Mouse (Mus musculus): ENCODE measurements around the gene Tmem254c.
"Not testable (repeated sequence)": the region's sequence is repeated elsewhere in the genome, so short reads cannot be mapped to it uniquely, and the experiment has no call there.

GRCm38 (mm10) chr14:26045007-26045406 is 22.1 kb downstream of the Tmem254c start:
- TF ChIP-seq CTCF (IDR thresholded peaks at IDR 0.05; ENCODE audit: low read depth, low read length); GATA1 (IDR thresholded peaks at IDR 0.05; ENCODE audit: borderline replicate concordance, low read length); TAL1 (conservative IDR thresholded peaks at IDR 0.05; ENCODE audit: low read depth, low read length); POLR2AphosphoS5 (IDR thresholded peaks at IDR 0.05; ENCODE audit: insufficient replicate concordance, low read depth, low read length): not testable (repeated sequence)

Measured in G1E (cell line).